Mouse (Mus musculus) ES-Bruce4 (cell line): ENCODE results near the gene Cpsf4l.

Source experiments
- CTCF ChIP-seq: IDR thresholded peaks from one replicate; pipeline ENCODE4 v1.8.1; 2011; ENCODE audit warnings: low read depth, low read length
- EP300 ChIP-seq: IDR thresholded peaks from 2 replicates; pipeline ENCODE4 v1.6.1; 2011; ENCODE audit warnings: low read depth, low read length; ENCODE audit not compliant: insufficient read depth

DNA sequence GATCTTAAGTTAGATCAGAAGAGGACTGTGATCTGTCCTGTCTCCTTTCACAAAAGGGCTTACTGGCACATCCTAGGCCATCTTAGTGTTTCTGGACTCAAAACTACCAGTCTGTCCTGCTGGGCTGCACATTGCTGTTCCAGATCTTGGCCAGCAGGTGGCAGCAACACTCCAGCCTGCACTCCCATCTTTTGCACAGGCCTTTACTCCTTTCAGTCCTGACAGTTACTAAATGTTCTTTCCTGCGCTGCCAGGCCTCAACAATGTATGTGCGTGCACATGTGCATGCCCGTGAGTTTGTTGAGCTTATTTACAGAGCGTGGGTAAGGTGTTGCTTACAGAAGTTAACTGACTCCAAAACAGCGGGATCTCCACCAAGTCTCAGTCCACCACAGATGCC lies 6.1 kb downstream of the Cpsf4l start:
- TF ChIP-seq CTCF (peak; percentile 98), EP300 (no peak)
